Mouse (Mus musculus): ENCODE data around the gene Mcf2l. TPM values are rescaled to one million over a fixed set of nuclear protein-coding genes. Genes with fewer than 3 reads are reported as not detected.

Gene Mcf2l
- polyA plus RNA-seq, 1 experiment from 2014 or later, result 46.4 TPM

- Histone ChIP-seq H3K4me1 (replicated peaks) (peaks cover 32% of the 10 kb centered on the region), H3K27me3 (ENCODE audit: insufficient read depth, poor library complexity, severe bottlenecking) (no peaks in the 10 kb centered on the region), H3K9me3 (no peaks in the 10 kb centered on the region), H3K36me3 (no peaks in the 10 kb centered on the region), H3K4me3 (no peak overlapping the region), H3K27ac (peak overlapping the region; percentile 72)
- peak; percentile 19 for DNase-seq (ENCODE audit: low spot score)
- WGBS, result 25% methylated on average over 5 of the region's 5 CpGs
These were observed 164.0 kb downstream of the Mcf2l start for GRCm38 (mm10) chr8:13037569-13037968.

- Histone ChIP-seq H3K36me3 (no peaks in the 10 kb centered on the region), H3K9me3 (no peaks in the 10 kb centered on the region), H3K27ac (no peak overlapping the region; the same call in 1 of the 2 replicates), H3K4me3 (no peak overlapping the region), H3K27me3 (ENCODE audit: insufficient read depth, poor library complexity, severe bottlenecking) (no peaks in the 10 kb centered on the region), H3K4me1 (replicated peaks) (peaks cover 32% of the 10 kb centered on the region)
- no peak for DNase-seq (ENCODE audit: low spot score)
- 83% methylated on average over 6 of the region's 6 CpGs for WGBS
These were observed 165.4 kb downstream of the Mcf2l start for GRCm38 (mm10) chr8:13039054-13039453.

- Histone ChIP-seq H3K4me1 (replicated peaks) (peaks cover 31% of the 10 kb centered on the region), H3K27me3 (ENCODE audit: insufficient read depth, poor library complexity, severe bottlenecking) (no peaks in the 10 kb centered on the region), H3K4me3 (no peak overlapping the region), H3K36me3 (no peaks in the 10 kb centered on the region), H3K27ac (no peak overlapping the region), H3K9me3 (no peaks in the 10 kb centered on the region)
- WGBS, result 89% methylated on average over 4 of the region's 4 CpGs
- no peak for DNase-seq (ENCODE audit: low spot score)
These were observed 167.9 kb downstream of the Mcf2l start for GRCm38 (mm10) chr8:13041459-13041858.

- Histone ChIP-seq H3K27me3 (ENCODE audit: insufficient read depth, poor library complexity, severe bottlenecking) (0 out of 2 replicates have a peak, but pooled peaks cover 2% of the 10 kb centered on the region), H3K36me3 (no peaks in the 10 kb centered on the region), H3K9me3 (no peaks in the 10 kb centered on the region), H3K4me1 (replicated peaks) (no peaks in the 10 kb centered on the region), H3K27ac (no peak overlapping the region), H3K4me3 (no peak overlapping the region)
- WGBS, result 61% methylated on average over 5 of the region's 5 CpGs
- no peak for DNase-seq (ENCODE audit: low spot score)
These were observed 174.0 kb downstream of the Mcf2l start for GRCm38 (mm10) chr8:13047652-13048051.

GRCm38 (mm10) chr8:13050550-13050949, 176.9 kb downstream of the Mcf2l start:
- Histone ChIP-seq H3K36me3 (no peaks in the 10 kb centered on the region), H3K27ac (no peak overlapping the region), H3K4me1 (replicated peaks) (no peaks in the 10 kb centered on the region), H3K4me3 (no peak overlapping the region), H3K27me3 (ENCODE audit: insufficient read depth, poor library complexity, severe bottlenecking) (0 out of 2 replicates have a peak, but pooled peaks cover 6% of the 10 kb centered on the region), H3K9me3 (no peaks in the 10 kb centered on the region)
- WGBS, result 72% methylated on average over 10 of the region's 10 CpGs
- no peak for DNase-seq (ENCODE audit: low spot score)

- no peaks in the 10 kb centered on the region for H3K4me1 ChIP-seq (replicated peaks)
- no peak overlapping the region for H3K27ac ChIP-seq
These were observed 183.7 kb downstream of the Mcf2l start for GRCm38 (mm10) chr8:13057351-13057750.

GRCm38 (mm10) chr8:13060441-13061150, 187.0 kb downstream of the Mcf2l start, which contains the start of gene Proz:
TSS of gene Proz (plus strand) at chr8:13060914.
- H3K27me3 ChIP-seq (ENCODE audit: insufficient read depth, poor library complexity, severe bottlenecking), result no peaks in the 10 kb centered on the region
- DNase-seq (ENCODE audit: low spot score), result no peak
- no peak within 1 kb of the TSS for H3K4me3 ChIP-seq
- no peaks in the 10 kb centered on the region for H3K9me3 ChIP-seq
- WGBS, result 81% methylated on average over 17 of the region's 17 CpGs
- H3K36me3 ChIP-seq, result no peaks in the 10 kb centered on the region
- H3K27ac ChIP-seq, result no peak within 1 kb of the TSS
- H3K4me1 ChIP-seq (replicated peaks), result no peaks in the 10 kb centered on the region

More at GRCm38 (mm10) chr8:13057351-13057750, 183.7 kb downstream of the Mcf2l start:
- H3K4me3 ChIP-seq, result no peak overlapping the region
- 84% methylated on average over 4 of the region's 4 CpGs for WGBS
- no peaks in the 10 kb centered on the region for H3K9me3 ChIP-seq
- no peaks in the 10 kb centered on the region for H3K36me3 ChIP-seq
- DNase-seq (ENCODE audit: low spot score), result no peak
- H3K27me3 ChIP-seq (ENCODE audit: insufficient read depth, poor library complexity, severe bottlenecking), result 0 out of 2 replicates have a peak, but pooled peaks cover 4% of the 10 kb centered on the region

- no peak overlapping the region for H3K27ac ChIP-seq
- H3K4me3 ChIP-seq, result no peak overlapping the region
- DNase-seq (ENCODE audit: low spot score), result no peak
- no peaks in the 10 kb centered on the region for H3K4me1 ChIP-seq (replicated peaks)
- no peaks in the 10 kb centered on the region for H3K36me3 ChIP-seq
- no peaks in the 10 kb centered on the region for H3K27me3 ChIP-seq (ENCODE audit: insufficient read depth, poor library complexity, severe bottlenecking)
- 82% methylated on average over 16 of the region's 16 CpGs for WGBS
- no peaks in the 10 kb centered on the region for H3K9me3 ChIP-seq
These were observed 189.5 kb downstream of the Mcf2l start for GRCm38 (mm10) chr8:13063112-13063511.

Other genes with a start within 250 kb of the Mcf2l start
- 49.9 and 57.4 TPM in 2 replicates for gene Tubgcp3, start 201.6 kb upstream of the Mcf2l start, polyA plus RNA-seq (2016; fragmentation: Nextera tagmentation; extraction: Ambion mirVana)
- 8.5 and 8.8 TPM in 2 replicates for gene Atp11a, start 116.8 kb upstream of the Mcf2l start, polyA plus RNA-seq (2016; fragmentation: Nextera tagmentation; extraction: Ambion mirVana)
- 0.10 and 0.34 TPM in 2 replicates for gene F7, start 152.2 kb downstream of the Mcf2l start, polyA plus RNA-seq (2016; fragmentation: Nextera tagmentation; extraction: Ambion mirVana)
- gene F10, start 163.5 kb downstream of the Mcf2l start, polyA plus RNA-seq (2016; fragmentation: Nextera tagmentation; extraction: Ambion mirVana), result 1.2 TPM in 2 replicates
- gene Proz, start 187.1 kb downstream of the Mcf2l start, polyA plus RNA-seq (2016; fragmentation: Nextera tagmentation; extraction: Ambion mirVana), result 0.24 and 0.50 TPM in 2 replicates
- 58.4 and 63.5 TPM in 2 replicates for gene Pcid2, start 231.7 kb downstream of the Mcf2l start, polyA plus RNA-seq (2016; fragmentation: Nextera tagmentation; extraction: Ambion mirVana)
- 72.8 and 83.9 TPM in 2 replicates for gene Cul4a, start 231.8 kb downstream of the Mcf2l start, polyA plus RNA-seq (2016; fragmentation: Nextera tagmentation; extraction: Ambion mirVana)

Data from hindbrain, embryonic 10.5 days (tissue).